Mouse (Mus musculus): ENCODE results near the gene Col6a6.

Col6a6 gene

DNA sequence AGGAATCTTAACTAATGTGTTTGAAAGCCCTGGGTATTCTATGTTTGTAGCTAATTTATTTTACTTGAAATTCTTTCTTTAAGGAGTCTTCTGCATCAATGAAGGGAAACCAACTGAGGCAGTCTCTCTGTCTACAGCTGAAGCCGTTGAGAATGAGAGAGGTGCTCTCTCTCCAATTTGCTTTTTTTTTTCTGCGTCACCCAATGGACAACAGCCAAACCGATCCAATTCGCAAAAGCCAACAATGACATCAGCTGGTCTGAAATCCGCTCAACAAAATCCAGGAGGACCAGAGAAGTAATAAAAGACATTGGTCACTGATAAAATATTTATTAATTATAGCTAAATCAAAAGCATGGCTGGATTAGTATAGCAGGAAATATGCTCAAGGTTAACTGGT is 26.5 kb downstream of the Col6a6 start:
- no peak for DNase-seq (ENCODE audit: low read depth)

DNA sequence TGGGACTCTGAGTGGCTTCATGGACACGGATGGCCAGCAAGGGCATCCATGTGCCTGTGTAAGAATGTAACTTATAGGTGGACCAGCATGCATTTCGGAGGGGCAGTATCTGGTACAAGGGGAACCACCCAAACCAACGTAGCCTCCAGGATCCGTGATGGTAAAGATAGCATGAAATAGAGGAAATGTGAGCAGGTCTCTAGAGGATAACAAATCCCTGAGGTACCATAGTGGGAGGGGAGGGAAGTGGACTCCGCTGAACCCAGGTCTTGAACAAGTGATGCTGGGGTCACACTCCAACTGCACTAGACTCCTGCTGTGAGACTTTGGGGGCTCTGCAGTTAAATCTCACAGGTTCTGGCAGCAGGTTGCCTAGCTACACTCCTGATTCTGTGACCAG is 27.7 kb downstream of the Col6a6 start:
- no peak for DNase-seq (ENCODE audit: low read depth)

DNA sequence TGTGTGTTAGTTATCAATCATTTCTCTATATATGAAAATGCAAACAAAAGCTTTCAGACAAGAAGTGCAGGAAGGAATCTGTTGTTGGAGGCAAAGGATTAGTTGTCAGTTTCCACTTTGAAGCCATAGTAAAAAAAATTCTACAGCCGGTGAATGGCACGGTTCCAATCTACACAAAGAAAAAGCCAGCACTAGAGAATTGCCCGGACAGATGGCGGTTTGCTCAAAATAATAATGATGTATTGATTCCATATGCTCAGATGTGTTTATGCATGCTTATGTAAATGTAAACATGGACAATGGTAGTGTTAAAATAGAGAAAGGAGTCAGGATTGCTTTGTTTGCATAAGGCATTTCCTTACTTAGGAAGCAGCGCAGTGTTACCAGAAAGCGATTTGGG is 31.8 kb downstream of the Col6a6 start:
- DNase-seq (ENCODE audit: low read depth): no peak

DNA sequence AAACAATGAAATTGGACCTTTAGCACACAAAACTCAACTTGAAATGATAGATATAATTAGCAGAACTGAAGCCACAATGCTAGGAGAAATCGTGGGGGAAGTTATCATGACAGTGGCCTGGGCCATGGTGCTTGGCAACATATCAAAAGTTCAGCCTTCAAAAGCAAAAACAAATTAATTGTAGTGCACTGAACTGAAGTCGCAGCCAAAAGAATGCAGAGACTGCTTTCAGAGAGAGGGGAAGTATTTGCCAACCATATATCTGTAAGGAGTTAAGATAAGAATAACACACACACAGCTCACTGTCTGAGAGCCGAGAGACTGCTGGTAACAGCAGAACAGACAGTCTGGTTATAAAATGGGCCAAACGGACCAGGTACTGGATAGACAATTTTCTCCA is 33.0 kb downstream of the Col6a6 start:
- DNase-seq (ENCODE audit: low read depth): peak; percentile 47

DNA sequence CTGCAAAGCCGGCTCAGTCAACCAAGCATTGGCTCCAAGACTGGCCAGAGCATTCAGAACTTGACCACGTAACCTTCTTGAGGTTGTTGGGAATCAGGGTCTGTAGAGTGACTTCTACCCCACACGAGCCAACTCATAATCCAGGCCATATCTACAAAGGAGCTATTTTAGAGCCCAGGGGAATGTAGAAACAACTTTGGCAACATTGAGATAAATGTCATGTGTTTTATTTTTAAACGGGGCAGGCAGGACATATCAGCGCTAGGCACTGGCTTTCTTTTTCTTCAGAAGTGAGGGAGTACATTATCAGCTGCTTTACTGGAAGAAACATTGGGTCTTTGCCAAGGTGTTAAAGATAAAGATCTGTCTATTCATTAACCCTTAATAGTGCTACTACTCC is 36.1 kb downstream of the Col6a6 start:
- DNase-seq (ENCODE audit: low read depth): no peak

DNA sequence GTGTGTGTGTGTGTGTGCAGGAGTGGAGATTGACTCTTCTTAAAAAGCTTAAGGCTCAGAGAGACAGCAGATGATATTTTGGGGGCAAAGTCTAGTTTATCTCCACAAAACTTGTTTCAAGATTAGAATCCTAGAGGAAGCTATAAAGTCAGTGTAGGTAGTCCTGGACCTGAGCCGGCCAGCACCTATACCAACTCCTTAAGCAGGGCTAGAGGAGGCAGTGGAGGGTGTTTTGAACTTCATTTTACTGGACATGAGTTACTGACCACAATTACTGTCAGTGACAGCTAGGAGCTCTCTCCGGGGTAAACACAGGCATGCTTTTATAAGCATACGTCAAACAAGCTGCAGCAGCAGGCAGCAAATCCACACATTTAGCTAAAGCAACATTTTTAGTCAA is 39.8 kb downstream of the Col6a6 start:
- no peak for DNase-seq (ENCODE audit: low read depth)

DNA sequence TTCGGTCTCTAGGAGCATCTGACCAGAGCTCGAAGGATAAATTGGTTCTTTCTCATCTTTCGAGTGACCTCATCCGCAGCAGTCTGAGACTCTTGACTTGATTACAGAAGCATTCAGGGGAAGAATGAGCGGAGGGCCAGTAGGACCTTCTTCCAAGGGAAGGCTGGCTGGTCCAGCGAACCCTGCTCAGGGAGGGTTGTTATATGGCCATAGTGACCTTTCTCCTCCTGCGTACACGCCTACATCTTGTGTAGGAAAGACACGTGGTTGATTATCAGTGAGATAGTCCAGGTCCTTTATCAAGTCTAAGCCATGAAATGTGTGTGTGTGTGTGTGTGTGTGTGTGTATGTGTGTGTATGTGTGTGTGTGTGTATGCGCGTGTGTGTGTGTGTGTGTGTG is 40.2 kb downstream of the Col6a6 start:
- no peak for DNase-seq (ENCODE audit: low read depth)

DNA sequence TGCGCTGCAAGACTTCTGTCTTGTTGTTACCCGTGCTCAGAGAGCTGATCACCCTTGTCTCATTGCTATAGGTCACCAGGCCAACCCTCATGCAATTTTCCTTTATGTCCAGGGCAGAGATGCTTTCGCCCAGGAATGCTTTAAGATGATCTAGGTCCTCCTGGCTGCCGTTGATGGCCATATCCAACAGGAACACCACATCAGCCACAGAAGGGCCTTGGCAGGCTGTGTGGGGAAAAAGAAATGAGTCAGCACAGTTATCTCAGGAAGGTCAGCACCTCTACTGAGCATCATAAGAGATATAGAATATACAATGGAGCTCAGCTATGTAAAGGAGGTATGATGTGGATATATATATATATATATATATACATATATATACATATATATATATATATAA is 43.9 kb downstream of the Col6a6 start:
- peak; percentile 17 for DNase-seq (ENCODE audit: low read depth)

DNA sequence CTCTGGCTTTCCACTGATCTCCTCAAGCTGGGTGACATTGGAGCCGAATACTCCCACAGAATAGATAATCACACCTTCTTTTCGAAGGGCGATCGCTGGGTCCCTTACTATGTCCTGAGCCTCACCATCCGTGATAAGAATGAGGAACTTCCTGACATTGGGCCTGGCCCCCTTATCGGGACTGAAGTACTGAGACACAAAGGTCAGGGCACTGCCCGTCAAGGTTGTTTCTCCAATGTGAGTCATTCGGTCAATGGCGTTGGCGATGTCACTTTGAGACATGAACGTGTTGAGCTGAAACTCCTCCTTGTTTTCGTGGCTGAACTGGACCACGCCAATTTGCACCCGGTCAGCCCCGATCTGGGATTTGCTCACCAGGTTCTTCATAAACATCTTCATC is 47.3 kb downstream of the Col6a6 start:
- DNase-seq (ENCODE audit: low read depth): no peak

DNA sequence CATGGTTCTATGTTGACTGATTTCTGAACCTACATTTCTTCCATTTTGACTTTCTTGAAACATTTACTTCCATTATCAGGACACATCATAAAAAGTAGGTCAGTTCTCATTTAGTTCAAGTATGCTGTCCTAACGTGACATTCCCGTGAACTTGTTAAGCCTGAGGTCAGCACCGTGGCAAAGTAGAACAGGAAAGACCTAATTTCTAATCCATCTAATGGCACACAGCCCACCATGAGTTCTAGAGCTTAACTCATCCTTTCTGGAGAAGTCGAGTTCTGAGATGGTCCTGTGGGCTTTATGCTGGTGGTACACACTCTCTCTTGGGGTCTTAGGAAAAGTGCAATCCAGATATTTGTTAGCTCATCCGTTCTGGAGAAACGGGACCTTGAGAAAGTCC is 49.2 kb downstream of the Col6a6 start:
- DNase-seq (ENCODE audit: low read depth): no peak

DNA sequence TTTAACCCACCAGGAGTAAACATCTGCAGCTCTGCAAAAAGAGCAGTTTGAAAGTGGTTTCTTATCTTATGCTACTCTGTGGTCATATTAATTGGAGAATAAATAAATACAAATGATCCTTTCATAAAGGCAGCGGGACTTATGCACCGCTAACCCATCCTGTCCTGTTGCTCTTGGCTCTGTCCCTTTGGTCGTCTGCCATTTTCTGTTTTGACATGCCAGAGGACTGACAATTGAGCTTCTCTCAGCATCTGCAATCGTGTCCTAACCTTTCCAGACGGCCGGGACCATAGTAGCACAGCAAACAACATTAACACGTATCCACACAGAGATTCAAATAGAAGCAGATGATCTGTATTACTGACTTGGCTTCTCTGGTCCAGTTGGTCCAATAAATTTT is 53.1 kb downstream of the Col6a6 start:
- DNase-seq (ENCODE audit: low read depth): no peak

DNA sequence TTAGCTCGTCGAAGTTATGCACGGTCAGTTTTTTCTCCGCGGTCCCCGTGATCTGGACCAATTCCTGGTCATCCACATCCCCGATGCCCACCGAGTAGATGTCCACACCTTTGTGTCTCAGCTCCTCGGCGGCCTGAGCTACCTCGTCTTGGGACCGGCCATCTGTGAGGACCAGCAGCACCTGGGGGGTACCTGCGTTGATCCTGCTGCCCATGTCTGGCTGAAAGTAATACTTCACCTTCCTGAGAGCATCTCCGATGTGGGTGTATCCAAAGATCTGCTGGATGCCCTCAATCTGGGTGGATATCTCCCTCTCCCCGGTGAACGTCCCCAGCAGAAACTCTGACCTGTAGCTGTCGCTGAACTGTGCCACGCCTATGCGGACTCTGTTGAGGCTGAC is 53.6 kb downstream of the Col6a6 start:
- no peak for DNase-seq (ENCODE audit: low read depth)

DNA sequence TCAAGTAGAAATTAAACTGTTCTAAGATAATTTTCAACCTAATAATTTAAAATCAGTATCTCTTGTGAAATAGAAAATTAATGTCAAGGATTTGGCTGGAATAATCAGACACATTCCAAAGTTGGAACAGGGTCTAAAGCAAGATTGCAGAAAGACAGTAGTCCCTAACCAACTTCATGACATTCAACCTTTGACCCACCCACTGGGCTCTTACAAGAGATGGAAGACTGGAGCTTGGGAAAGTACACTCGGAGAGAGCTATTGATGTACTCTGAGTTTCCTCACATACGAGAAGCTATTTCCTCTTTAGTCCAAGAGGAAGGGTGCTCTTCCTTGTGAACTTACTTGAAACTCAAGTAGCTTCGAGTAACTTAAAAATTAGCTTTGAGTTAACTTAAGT is 56.6 kb downstream of the Col6a6 start:
- DNase-seq (ENCODE audit: low read depth): no peak

DNA sequence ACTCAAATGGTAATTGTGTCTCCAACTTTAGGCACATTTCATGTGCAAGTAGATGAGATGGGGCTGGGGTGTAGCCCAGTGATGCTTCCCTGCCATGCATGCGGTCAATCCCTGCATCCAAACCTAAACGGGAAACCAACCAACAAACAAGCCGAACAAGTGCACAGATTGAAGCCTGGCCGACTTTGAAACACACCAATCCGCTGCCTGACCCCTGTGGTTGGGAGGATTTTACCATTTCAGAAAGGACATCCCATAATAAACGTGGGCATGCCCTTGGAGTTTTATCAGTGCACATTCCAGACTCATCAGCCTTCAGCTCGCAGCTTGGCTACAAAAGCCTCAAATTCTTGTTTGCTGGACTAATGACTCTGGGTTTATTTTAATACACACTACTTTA is 57.3 kb downstream of the Col6a6 start:
- no peak for DNase-seq (ENCODE audit: low read depth)

DNA sequence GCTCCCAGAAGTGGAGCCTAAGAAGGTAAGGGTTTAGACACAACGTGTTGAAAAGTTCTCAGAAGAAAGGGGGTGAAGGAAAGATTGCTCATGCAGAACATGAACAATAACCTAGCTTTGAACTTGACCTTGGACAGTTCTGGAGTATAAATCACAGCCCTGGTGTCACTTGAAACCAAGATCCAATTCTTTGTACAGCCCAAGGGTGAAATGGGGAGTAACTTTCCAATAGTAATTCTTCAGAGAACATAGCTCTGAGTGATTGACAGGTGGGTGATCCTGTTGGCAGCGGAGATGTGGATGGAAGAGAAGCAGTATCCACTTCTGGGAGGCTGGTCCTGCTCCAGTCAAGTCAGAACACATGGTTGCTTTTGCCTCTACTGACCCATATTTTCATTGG is 62.1 kb downstream of the Col6a6 start:
- no peak for DNase-seq (ENCODE audit: low read depth)

DNA sequence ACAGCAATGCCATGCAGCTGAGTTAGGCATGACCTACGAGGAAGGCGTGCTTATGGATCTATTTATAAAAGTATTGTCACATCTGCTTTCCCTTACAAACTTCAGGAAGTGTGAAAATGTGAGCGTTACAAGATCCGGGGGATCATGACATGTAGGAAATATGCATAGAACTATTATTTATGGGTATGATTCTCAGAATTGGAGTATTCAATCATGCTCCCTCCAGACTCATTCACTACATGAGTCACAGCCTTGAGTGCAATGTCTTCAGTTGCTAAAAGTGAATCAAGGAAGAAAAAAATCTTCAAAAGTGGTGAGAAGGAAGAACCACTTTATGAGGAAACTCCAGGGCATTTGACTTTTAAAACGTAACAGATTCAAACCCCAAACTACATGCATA is 63.3 kb downstream of the Col6a6 start:
- DNase-seq (ENCODE audit: low read depth): peak; percentile 33

DNA sequence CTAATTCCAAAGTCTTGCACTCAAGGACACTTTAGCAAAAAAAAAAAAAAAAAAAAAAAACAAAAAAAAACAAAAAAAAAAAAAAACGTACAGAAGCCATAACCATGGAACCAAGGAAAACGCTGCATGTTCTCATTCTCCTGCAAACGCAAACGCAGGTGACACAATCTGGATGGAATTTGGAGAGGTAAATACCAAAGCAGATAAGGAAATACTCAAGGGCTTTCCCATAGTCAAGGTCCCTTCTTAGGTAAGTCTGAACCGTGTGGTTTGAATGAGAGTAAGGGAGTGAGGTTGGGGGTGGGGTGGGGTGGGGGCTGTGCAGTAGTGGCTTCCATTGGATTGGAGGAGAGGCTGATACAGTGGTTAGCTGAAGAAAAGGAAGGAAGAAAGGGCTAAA is 63.8 kb downstream of the Col6a6 start:
- no peak for DNase-seq (ENCODE audit: low read depth)

DNA sequence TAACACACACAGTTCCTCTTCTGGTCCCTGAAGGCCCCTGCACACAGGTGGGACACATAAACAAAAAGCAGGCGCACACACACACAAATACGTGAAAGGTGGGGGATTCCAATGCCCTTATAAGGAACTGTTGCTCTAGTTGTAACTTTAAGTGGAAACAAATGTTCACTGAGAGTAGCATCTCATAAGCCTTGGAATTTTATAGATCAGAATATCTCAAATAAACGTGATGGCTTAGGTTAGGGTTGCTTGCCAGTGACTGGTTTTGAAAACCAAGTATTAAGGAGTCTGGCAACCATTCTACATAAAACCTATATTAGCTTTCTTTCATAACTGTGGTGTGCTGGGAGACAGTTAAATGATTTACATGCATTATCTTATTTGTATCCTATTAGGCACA is 64.3 kb downstream of the Col6a6 start:
- no peak for DNase-seq (ENCODE audit: low read depth)

DNA sequence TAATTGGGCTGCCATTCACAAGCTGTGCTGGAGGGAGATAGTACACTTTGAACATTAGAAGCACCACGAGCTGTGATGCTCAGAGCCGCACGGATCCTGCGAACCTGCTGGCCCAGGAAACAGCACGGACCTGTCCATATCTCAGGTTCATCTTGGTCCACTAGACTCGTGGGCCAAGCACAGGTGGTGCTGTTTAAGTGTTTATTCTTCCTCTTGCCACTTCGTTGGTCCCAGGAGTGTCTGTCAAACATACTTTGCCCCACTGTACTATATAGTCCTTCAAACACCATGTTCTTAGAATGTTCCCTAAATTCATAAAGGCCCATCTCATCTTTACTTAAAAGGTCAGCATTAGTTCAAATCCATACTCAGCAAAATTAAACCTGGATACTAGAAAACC is 65.7 kb downstream of the Col6a6 start:
- DNase-seq (ENCODE audit: low read depth): no peak

DNA sequence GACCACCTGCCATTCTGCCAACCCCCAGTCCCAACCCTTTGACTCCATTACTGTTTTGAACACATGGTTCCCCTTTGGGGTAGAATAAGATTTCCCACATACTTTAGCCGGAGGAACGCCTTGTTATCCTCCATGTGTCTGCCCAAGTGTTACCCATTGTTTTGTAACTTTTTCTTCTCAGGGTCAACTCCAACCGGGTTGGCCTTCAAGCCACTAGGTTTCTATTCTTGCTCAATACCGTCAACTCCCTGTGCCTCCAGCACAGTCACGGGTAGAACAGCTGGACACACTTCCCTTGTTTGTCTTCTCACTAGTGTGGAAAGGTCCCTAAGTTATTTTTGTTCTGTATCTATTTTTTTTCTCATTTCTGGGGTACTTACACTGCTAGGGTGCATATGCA is 69.1 kb downstream of the Col6a6 start:
- DNase-seq (ENCODE audit: low read depth): no peak

DNA sequence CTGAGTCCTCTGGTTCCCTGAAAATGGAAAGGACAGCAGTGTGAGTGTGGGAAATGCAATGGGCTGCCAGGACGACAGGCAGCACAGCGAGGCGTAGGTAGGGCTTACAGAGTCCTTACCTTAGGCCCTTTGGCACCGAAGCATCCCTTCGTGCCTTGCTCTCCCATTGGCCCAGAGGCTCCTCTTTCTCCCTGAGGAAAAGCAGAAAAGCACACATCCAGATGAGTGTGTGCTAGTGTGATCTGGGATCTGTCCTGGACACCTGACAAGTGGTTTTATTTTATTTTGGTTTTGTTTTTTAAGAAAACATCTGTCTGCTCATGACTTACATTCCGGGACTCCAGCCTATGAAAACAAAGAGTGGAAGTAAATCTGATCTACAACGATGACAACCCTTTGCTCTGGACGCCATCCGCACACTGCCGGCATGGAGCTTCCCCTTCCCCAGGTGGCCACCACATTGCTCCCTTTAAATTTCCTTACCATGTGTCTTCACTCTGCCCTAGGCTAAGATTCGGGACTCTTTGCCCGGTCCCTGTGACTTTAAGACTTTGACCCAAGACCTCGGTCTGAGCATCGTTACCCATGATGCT is 69.7 kb downstream of the Col6a6 start:
- DNase-seq (ENCODE audit: low read depth): no peak

DNA sequence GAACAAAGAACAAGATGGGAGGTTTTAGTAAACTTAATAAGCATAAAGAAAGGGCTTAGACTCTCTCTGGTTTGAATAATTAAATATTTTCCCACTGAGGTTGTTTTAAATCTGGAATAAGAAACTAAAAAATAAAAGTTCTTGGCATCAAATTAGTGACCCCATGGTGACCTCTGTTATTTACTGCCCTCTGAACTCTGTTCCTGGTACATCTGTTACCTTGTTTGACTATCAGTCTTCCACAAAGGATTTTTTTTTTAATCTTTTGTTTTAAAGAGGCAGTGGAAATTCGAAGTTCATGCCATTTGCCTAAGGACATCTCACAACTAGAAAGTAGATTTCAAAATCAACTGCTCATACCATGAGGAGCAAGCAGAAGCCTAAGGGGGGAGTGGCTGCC is 73.7 kb downstream of the Col6a6 start:
- DNase-seq (ENCODE audit: low read depth): no peak

DNA sequence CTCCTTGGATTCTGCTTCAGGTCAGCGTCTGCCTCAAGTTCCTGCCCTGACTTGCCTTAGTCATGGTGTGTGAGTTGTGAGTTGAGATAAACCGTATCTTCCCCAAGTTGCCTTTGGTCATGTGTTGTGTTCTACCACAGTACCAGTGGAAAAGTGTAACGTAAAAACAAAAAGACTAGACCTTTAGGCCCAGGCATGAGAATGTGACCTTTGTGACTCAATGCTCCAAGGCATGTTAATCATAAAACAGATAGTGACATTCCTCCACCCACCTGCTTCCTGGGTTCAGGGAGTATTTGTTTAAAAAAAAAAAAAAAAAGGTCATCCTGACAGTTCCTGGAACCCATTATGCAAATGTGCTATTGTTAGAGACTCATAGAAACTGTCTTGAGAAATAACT is 82.1 kb downstream of the Col6a6 start:
- DNase-seq (ENCODE audit: low read depth): no peak

DNA sequence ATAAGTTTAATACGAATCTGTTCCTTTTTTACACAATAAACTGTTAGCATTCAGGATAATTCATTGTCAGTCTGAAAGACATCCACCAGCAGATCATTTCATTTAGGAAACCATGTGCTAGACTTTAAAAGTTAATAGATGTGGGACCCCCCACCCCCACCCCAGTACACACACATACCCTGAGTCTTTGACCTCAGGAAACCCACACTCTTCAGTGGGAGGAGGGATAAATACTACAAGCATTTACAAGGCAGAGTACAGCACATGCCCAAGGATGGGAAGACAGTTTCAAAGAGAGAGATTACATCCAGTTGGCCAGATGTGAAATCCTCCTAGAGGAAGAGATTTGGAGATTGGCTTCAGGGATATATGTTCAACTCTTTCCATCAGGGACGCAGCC is 87.5 kb downstream of the Col6a6 start:
- DNase-seq (ENCODE audit: low read depth): no peak

DNA sequence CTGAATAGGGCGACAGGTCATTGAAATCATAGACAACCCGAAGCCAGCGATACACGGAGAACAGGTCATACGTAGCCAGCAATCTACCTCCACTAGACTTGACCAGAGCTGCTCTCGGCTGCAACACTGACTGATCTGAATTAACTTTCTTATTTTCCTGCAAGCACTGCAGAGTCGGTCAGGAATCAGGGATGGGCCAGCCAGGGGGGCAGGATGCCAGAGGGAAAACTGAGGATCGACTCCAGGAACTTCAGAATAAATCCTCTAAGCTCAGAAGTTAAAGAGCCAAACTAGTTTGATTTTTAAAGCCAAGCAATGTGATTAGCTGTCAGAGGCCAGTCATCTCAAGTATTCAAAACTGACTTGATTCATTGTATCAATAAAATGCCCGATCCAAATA is 88.5 kb downstream of the Col6a6 start:
- no peak for DNase-seq (ENCODE audit: low read depth)

All from 416B (cell line).